Mouse (Mus musculus): Measurements from ENCODE around the gene 1600002K03Rik. TPM values are rescaled to one million over a fixed set of nuclear protein-coding genes. Genes with fewer than 3 reads are reported as not detected.

Gene 1600002K03Rik
- polyA plus RNA-seq, 1 experiment from 2014 or later: 10.3 TPM

DNA sequence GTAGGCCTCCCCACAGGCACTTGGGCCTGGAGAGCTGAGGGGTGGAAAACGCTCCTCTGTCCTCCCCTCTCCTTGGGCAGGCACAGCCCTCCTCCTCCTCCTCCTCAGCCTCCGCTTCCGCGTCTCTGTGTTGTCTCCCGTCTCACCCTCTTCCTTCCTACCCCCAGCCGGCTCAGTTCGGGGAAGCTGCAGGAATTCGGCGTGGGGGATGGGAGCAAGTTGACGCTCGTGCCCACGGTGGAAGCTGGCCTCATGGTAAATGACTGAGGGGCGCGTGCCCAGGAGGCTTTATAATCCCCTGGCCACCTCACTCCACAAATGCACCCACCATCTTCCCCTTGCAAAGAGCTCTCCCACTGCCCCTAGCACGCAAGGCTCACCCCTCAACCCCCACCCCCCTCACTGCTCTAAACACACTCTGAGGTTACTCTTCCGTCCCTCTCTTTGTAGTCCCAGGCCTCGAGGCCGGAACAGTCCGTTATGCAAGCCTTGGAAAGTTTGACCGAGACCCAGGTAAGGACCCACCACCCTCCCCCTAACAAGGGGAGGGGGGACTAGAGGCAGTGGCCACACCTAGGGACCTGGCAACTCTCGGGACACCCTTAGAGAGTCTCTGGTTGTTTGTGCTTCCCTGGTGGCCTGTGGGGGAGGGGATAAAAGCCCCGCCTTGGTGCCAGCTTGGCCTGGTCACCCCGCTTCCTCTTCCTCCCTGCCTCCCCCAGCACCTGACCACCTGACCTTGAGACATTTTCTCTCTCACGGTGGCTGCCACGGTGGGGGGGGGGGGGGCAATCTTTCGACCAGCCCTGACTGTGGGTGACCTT lies 21.3 kb upstream of the 1600002K03Rik start:
- Histone ChIP-seq H3K9me3 (ENCODE audit: control insufficient read depth, low read length) (no peaks in the 10 kb centered on the region), H3K4me2 (replicated peaks; ENCODE audit: low read depth, low read length) (peak overlapping the region; percentile 87), H3K27ac (ENCODE audit: low read depth, low read length) (peak overlapping the region; percentile 99), H3K4me1 (ENCODE audit: control insufficient read depth, insufficient read depth, low read length) (peaks cover 56% of the 10 kb centered on the region), H3K4me3 (ENCODE audit: low read length) (peak overlapping the region; percentile 97), H3K27me3 (ENCODE audit: control insufficient read depth, insufficient read depth, low read length) (no peaks in the 10 kb centered on the region), H3K36me3 (ENCODE audit: control insufficient read depth, insufficient read depth, low read length) (peaks cover 56% of the 10 kb centered on the region), H3K9ac (ENCODE audit: low read depth, low read length) (peak overlapping the region; percentile 99)
- no peak for ATAC-seq (ENCODE audit: low FRiP score, low TSS enrichment)
- WGBS: under 1% methylated on average over 26 of the region's 26 CpGs

DNA sequence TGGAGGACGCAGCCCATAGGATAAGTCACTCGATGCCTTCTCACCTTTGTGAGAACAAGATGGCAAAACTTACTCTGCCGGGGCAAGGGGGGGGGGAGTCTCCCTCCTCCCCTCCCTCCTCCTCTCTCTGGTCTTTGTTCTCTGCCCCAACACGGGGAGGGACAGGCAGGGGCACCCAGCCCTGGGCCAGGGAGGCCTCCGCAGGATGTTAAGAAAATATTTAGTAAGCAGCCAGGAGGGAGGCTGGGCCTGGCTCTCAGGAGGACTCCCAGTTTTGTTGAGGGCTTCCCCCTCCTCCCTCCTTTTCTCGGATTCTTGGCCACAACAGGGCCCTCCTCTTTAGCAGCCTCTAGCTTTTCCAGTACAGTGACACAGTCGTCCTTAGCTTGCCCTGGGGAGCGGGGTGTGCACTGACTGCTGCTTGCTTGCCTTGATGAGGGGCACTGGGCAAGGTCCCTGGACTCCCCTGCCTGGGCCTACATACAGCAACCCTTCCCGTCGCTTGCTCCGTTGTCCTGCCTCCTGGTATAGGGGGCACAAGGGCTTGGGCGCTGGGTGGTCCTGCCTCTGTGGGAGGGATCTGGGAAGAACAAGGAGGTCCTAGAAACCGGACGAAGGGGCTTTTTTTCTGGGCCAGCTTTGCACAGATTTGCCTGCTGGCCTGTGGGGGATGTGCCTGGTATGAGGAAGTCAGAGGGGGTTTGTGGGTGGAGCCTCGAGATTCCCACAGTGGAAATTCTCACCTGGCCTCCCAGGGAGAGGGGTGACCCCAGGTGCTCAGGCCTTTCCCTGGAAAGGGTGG lies 20.5 kb upstream of the 1600002K03Rik start:
- Histone ChIP-seq H3K27ac (ENCODE audit: low read depth, low read length) (peak overlapping the region; percentile 99), H3K4me2 (replicated peaks; ENCODE audit: low read depth, low read length) (peak overlapping the region; percentile 87), H3K9me3 (ENCODE audit: control insufficient read depth, low read length) (no peaks in the 10 kb centered on the region), H3K27me3 (ENCODE audit: control insufficient read depth, insufficient read depth, low read length) (no peaks in the 10 kb centered on the region), H3K4me3 (ENCODE audit: low read length) (peak overlapping the region; percentile 97), H3K9ac (ENCODE audit: low read depth, low read length) (peak overlapping the region; percentile 99), H3K4me1 (ENCODE audit: control insufficient read depth, insufficient read depth, low read length) (peaks cover 55% of the 10 kb centered on the region), H3K36me3 (ENCODE audit: control insufficient read depth, insufficient read depth, low read length) (peaks cover 61% of the 10 kb centered on the region)
- 1% methylated on average over 15 of the region's 15 CpGs for WGBS
- ATAC-seq (ENCODE audit: low FRiP score, low TSS enrichment): no peak

DNA sequence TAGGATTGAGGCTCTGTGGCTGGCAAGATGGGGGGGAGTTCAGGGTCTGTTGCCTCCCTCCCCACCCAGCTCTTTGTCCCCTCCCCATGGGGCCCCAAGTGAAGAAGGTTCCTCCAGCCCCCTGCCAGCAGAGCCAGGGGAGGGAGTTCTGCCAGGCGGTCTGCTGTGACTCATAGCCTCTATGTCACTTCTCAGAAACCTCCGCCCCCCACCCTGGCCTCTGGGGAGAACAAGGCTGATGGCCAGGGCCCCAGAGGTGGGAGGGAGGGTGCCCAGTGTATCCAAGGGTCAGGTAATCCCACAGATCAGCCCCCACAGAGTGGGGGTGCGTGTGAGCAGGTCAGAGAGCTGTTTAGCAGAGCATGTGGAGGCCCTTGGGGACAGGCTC lies 19.9 kb upstream of the 1600002K03Rik start:
- H3K4me1 ChIP-seq (ENCODE audit: control insufficient read depth, insufficient read depth, low read length): peaks cover 56% of the 10 kb centered on the region
- ATAC-seq (ENCODE audit: low FRiP score, low TSS enrichment): no peak

DNA sequence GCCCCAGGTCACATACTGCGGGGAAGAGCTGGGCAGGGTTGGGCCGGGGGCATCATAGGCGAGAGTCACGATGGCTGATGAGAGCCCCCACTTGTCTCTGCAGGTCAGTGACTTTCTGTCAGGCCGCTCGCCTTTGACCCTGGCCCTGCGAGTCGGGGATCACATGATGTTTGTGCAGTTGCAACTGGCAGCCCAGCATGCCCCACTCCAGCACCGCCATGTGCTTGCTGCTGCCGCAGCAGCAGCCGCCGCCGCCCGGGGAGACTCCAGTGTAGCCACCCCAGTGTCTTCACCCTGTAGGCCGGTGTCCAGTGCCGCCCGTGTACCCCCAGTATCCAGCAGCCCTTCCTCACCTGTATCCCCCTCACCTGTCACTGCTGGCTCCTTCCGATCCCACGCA lies 19.0 kb upstream of the 1600002K03Rik start:
- Histone ChIP-seq H3K36me3 (ENCODE audit: control insufficient read depth, insufficient read depth, low read length) (peaks cover 66% of the 10 kb centered on the region), H3K4me3 (ENCODE audit: low read length) (peak overlapping the region; percentile 97; the same call in 1 of the 2 replicates), H3K4me2 (replicated peaks; ENCODE audit: low read depth, low read length) (peak overlapping the region; percentile 87), H3K9me3 (ENCODE audit: control insufficient read depth, low read length) (no peaks in the 10 kb centered on the region), H3K9ac (ENCODE audit: low read depth, low read length) (peak overlapping the region; percentile 99; the same call in 1 of the 2 replicates), H3K27me3 (ENCODE audit: control insufficient read depth, insufficient read depth, low read length) (no peaks in the 10 kb centered on the region), H3K4me1 (ENCODE audit: control insufficient read depth, insufficient read depth, low read length) (peaks cover 64% of the 10 kb centered on the region), H3K27ac (ENCODE audit: low read depth, low read length) (peak overlapping the region; percentile 99; the same call in 1 of the 2 replicates)
- WGBS: 71% methylated on average over 19 of the region's 19 CpGs
- no peak for ATAC-seq (ENCODE audit: low FRiP score, low TSS enrichment)

More for the DNA sequence above, 19.9 kb upstream of the 1600002K03Rik start:
- Histone ChIP-seq H3K4me2 (replicated peaks; ENCODE audit: low read depth, low read length) (peak overlapping the region; percentile 87), H3K27me3 (ENCODE audit: control insufficient read depth, insufficient read depth, low read length) (no peaks in the 10 kb centered on the region), H3K4me3 (ENCODE audit: low read length) (peak overlapping the region; percentile 97), H3K9me3 (ENCODE audit: control insufficient read depth, low read length) (no peaks in the 10 kb centered on the region), H3K9ac (ENCODE audit: low read depth, low read length) (peak overlapping the region; percentile 99; the same call in 1 of the 2 replicates), H3K36me3 (ENCODE audit: control insufficient read depth, insufficient read depth, low read length) (peaks cover 66% of the 10 kb centered on the region), H3K27ac (ENCODE audit: low read depth, low read length) (peak overlapping the region; percentile 99)
- WGBS: 17% methylated on average over 3 of the region's 3 CpGs

DNA sequence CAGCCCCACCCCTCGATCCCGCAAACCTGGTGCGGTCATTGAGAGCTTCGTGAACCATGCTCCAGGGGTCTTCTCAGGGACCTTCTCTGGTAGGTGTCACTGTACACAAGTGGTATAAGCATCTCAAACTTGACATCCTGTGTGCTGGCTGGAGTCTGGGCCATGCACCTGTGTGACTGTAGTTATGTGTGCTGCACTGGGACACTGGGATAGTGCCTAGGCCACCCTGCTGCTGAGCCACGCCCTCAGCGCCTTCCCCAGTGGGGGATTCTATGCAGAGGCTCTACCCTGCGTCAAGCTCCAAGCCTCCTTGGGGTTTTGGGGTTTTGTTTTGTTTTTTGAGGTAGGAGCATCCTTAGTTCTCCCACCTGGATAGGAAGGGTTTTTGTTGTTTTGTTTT lies 18.4 kb upstream of the 1600002K03Rik start:
- Histone ChIP-seq H3K9me3 (ENCODE audit: control insufficient read depth, low read length) (no peaks in the 10 kb centered on the region), H3K9ac (ENCODE audit: low read depth, low read length) (no peak overlapping the region), H3K27me3 (ENCODE audit: control insufficient read depth, insufficient read depth, low read length) (no peaks in the 10 kb centered on the region), H3K36me3 (ENCODE audit: control insufficient read depth, insufficient read depth, low read length) (peaks cover 66% of the 10 kb centered on the region), H3K4me3 (ENCODE audit: low read length) (0 out of 2 replicates have a peak overlapping the region, but pooled peaks have one; percentile 2), H3K4me2 (replicated peaks; ENCODE audit: low read depth, low read length) (no peak overlapping the region), H3K27ac (ENCODE audit: low read depth, low read length) (no peak overlapping the region), H3K4me1 (ENCODE audit: control insufficient read depth, insufficient read depth, low read length) (peaks cover 71% of the 10 kb centered on the region)
- 82% methylated on average over 7 of the region's 7 CpGs for WGBS
- no peak for ATAC-seq (ENCODE audit: low FRiP score, low TSS enrichment)

DNA sequence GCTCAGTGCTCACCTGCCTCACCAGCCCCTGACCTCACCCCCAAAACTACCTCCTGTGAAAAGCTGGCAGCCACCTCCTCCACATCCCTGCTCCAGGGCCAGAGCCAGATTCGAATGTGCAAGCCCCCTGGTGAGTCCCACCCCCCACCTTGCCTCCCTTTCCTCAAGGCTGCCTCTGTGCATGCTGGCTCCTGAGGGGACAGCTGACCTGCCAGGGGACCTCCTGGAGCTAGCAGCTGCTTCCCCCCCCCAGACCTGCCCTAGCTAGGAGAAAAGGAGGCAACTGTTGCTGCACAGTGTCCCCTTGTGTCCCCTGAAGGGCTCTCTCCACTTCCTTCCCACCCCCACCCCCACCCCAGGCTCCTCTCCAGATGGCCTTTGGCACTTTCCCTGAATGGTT lies 17.5 kb upstream of the 1600002K03Rik start:
- 37% methylated on average over 1 of the region's 1 CpGs for WGBS
- Histone ChIP-seq H3K4me3 (ENCODE audit: low read length) (no peak overlapping the region), H3K9me3 (ENCODE audit: control insufficient read depth, low read length) (no peaks in the 10 kb centered on the region), H3K4me1 (ENCODE audit: control insufficient read depth, insufficient read depth, low read length) (peaks cover 73% of the 10 kb centered on the region), H3K27me3 (ENCODE audit: control insufficient read depth, insufficient read depth, low read length) (no peaks in the 10 kb centered on the region), H3K36me3 (ENCODE audit: control insufficient read depth, insufficient read depth, low read length) (peaks cover 66% of the 10 kb centered on the region), H3K4me2 (replicated peaks; ENCODE audit: low read depth, low read length) (no peak overlapping the region), H3K9ac (ENCODE audit: low read depth, low read length) (peak overlapping the region; percentile 20; the same call in 1 of the 2 replicates), H3K27ac (ENCODE audit: low read depth, low read length) (0 out of 2 replicates have a peak overlapping the region, but pooled peaks have one; percentile 12)
- no peak for ATAC-seq (ENCODE audit: low FRiP score, low TSS enrichment)

DNA sequence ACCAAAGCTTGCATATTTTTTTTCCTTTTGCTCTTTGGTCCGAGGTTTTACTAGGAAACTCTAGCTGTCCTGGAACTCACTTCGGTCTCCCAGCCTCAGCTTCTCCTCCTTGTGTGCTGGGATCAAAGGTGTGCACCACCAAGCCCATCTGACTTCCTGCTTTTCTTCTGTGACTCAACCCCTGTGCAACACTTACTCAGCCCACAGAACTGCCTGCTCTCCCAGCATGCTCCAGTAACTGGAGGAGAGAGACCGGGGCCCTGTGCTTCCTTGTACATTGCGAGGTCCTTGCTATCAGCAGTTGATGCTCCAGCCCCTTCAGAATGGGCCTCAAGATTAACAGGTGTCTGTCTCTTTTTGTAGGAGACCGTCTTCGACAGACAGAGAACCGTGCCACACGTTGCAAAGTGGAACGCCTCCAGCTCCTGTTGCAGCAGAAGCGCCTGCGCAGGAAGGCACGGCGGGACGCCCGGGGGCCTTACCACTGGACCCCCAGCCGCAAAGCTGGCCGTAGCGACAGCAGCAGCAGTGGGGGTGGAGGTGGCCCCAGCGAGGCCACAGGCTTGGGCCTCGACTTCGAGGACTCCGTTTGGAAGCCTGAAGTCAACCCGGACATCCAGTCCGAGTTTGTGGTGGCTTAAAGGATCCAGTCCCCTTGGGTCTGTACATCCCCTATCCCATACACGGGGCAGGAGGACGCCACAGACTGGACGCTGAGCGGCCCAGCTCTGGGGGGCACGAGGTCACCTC lies 16.6 kb upstream of the 1600002K03Rik start:
- WGBS: 81% methylated on average over 29 of the region's 29 CpGs

DNA sequence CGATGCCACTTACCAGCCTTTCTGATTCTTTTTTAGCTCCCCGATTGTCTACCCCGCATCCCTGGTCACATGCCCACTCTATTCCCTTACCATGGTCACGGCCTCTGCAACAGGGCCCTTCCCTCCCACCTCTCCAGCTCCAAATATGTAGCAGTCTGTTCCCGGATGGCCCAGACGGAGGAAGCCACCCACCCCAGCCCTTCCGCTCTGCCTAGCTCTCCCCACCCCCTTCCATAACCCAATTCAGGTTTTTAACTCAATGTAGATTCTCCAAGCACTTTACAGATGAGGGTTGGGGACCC lies 16.0 kb upstream of the 1600002K03Rik start:
- peak overlapping the region; percentile 23; the same call in 1 of the 2 replicates for H3K9ac ChIP-seq (ENCODE audit: low read depth, low read length)

More for the DNA sequence above, 16.6 kb upstream of the 1600002K03Rik start:
- Histone ChIP-seq H3K9ac (ENCODE audit: low read depth, low read length) (peak overlapping the region; percentile 23; the same call in 1 of the 2 replicates), H3K4me3 (ENCODE audit: low read length) (no peak overlapping the region), H3K27ac (ENCODE audit: low read depth, low read length) (peak overlapping the region; percentile 37; the same call in 1 of the 2 replicates), H3K27me3 (ENCODE audit: control insufficient read depth, insufficient read depth, low read length) (no peaks in the 10 kb centered on the region), H3K4me1 (ENCODE audit: control insufficient read depth, insufficient read depth, low read length) (peaks cover 82% of the 10 kb centered on the region), H3K9me3 (ENCODE audit: control insufficient read depth, low read length) (no peaks in the 10 kb centered on the region), H3K4me2 (replicated peaks; ENCODE audit: low read depth, low read length) (no peak overlapping the region), H3K36me3 (ENCODE audit: control insufficient read depth, insufficient read depth, low read length) (peaks cover 65% of the 10 kb centered on the region)
- no peak for ATAC-seq (ENCODE audit: low FRiP score, low TSS enrichment)

More for the DNA sequence above, 16.0 kb upstream of the 1600002K03Rik start:
- peaks cover 88% of the 10 kb centered on the region for H3K4me1 ChIP-seq (ENCODE audit: control insufficient read depth, insufficient read depth, low read length)
- H3K27me3 ChIP-seq (ENCODE audit: control insufficient read depth, insufficient read depth, low read length): no peaks in the 10 kb centered on the region
- H3K27ac ChIP-seq (ENCODE audit: low read depth, low read length): peak overlapping the region; percentile 99; the same call in 1 of the 2 replicates
- peaks cover 60% of the 10 kb centered on the region for H3K36me3 ChIP-seq (ENCODE audit: control insufficient read depth, insufficient read depth, low read length)
- no peak for ATAC-seq (ENCODE audit: low FRiP score, low TSS enrichment)
- no peaks in the 10 kb centered on the region for H3K9me3 ChIP-seq (ENCODE audit: control insufficient read depth, low read length)
- H3K4me2 ChIP-seq (replicated peaks; ENCODE audit: low read depth, low read length): no peak overlapping the region
- H3K4me3 ChIP-seq (ENCODE audit: low read length): no peak overlapping the region
- WGBS: 49% methylated on average over 7 of the region's 7 CpGs

All from kidney, embryonic 14.5 days (tissue).